Mouse (Mus musculus): Measurements from ENCODE around the gene Tbx10. TPM values are rescaled to one million over a fixed set of nuclear protein-coding genes. Genes with fewer than 3 reads are reported as not detected.
"Not testable (repeated sequence)": the region's sequence is repeated elsewhere in the genome, so short reads cannot be mapped to it uniquely, and the experiment has no call there.

The Tbx10 gene
- total RNA-seq, 2 experiments from 2014 or later: not detected

GRCm38 (mm10) chr19:3974608-3975007 is 17.9 kb upstream of the Tbx10 start:
- not testable (repeated sequence) for ATAC-seq (replicated peaks; ENCODE audit: poor library complexity)

GRCm38 (mm10) chr19:3975866-3976265 is 16.7 kb upstream of the Tbx10 start:
- ATAC-seq (replicated peaks; ENCODE audit: poor library complexity): no peak

DNA sequence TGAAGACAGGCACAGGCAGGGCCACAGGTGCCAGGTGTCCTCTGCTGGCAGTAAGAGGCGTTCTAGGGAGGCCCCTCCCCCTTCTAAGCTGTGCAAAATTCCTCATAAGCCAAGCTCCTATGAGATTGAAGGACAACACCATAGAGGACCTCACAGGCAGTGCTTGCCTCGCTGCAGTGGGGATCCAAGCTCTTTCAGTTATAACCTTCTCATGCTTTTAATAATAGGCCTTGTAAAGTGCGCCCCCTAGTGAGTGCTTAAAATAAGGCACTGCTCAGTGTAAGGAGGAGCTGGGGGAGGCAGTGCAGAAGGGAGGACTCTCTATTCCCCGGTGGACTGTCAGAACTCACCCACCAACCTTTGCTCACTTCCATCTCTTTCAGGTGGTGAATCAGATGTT is 12.2 kb upstream of the Tbx10 start:
- peak; percentile 82 for ATAC-seq (replicated peaks; ENCODE audit: poor library complexity)

GRCm38 (mm10) chr19:3980917-3981316 is 11.6 kb upstream of the Tbx10 start:
- no peak for ATAC-seq (replicated peaks; ENCODE audit: poor library complexity)

- no peak for ATAC-seq (replicated peaks; ENCODE audit: poor library complexity)
Measured at GRCm38 (mm10) chr19:3983527-3984200, 8.9 kb upstream of the Tbx10 start.

DNA sequence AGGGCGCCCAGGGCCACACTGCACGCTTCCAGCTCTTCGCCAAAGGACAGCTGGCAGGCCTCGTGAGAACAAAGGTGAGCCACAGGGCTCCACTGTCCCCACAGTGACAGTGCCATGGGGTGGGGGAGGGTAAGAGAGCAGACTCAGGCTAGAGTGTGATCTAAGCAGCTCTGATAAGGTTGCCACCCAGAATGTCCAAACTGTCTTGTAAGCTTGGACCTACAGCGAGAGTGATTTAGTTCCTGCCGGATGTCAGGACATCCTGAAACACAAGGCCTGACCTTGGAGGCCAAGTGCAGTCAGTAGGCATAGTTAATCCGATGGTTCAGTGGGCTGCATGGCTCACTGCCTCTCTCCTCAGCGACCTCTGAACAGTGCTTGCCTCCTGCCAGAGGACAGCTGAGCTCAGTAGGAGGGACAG is 7.3 kb upstream of the Tbx10 start:
- no peak for ATAC-seq (replicated peaks; ENCODE audit: poor library complexity)

DNA sequence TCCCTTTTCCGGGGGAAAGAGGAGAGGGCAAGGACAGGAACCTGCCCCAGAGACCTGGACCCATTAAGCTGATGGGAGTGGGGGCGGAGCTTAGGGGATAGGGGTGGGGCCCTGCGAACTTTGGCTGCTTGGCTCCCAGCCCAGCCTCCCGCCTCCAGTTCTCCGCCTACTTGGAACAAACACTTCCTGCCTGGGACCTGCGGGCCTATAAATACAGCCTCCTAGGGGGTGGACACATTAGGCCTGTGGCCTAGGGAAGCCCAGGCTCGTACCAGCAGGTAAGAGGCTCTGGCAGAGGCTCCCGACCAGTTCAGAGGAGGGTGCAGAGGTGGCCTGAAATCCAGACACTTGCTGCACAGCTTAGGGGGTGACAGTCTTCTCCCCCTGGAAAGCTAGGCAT is 6.2 kb upstream of the Tbx10 start, which contains the start of gene Acy3:
TSS of gene Acy3 (plus strand) at position 237 of the 400 bp plus-strand sequence.
- peak; percentile 82 for ATAC-seq (replicated peaks; ENCODE audit: poor library complexity)

DNA sequence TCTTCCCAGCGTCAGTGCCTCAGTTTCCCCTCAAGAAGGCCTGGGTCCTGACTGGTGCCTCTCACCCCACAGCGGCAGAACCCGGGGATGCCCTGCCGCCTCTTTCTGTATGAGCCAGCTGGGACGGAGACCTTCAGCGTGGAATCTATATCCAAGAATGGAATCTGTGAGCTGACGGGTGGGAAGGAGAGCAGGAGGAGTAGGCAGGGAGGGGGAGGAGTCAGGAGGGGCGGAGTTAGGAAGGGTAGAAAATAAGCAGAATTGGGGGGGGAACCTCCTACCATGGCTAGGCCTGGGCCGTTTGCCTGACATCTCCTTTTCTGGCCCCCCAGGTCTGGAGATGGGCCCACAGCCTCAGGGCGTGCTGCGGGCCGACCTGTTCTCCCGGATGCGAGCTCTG is 4.5 kb upstream of the Tbx10 start:
- no peak for ATAC-seq (replicated peaks; ENCODE audit: poor library complexity)

DNA sequence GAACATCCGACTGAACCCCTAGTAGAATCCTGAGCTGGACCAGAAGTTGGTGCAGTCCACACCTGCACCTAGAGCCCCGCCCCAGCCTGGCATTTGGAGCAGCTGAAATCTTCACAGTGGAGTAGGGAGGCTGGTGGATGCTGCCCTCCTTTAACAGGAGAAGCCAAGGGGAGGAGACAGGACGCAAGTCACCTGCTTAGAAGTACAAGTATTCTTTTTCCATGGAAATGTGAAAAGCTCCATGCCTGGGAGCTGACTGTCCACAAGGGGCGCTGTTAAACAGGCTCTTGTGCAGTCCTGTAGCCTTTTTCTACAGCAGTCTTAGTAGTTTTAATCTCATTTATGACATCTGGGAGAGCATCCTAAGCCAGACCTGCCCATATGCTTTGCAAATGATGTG is 3.8 kb upstream of the Tbx10 start:
- ATAC-seq (replicated peaks; ENCODE audit: poor library complexity): no peak

DNA sequence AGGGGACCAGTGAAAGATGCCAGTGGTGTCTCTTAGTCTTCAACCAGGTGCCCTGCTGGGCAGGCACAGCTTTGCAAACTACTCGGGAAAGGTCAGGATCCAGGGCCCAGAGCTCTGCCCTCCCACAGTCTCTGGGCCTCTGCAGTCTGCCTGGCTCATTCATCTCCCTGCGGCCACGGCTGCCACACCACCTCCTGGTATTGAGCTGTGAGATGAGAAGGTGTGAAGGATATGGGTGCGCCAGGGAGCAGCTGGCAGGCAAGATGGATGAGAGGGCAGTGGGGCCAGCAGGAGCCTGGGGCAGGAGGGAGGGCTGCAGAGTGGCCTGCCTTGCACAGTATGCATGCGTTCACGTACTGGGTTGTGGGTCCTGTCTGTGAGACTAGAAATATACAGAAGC is 1.7 kb upstream of the Tbx10 start:
- no peak for ATAC-seq (replicated peaks; ENCODE audit: poor library complexity)

- ATAC-seq (replicated peaks; ENCODE audit: poor library complexity): no peak
Measured at GRCm38 (mm10) chr19:3991562-3991961, 990 bp upstream of the Tbx10 start.

GRCm38 (mm10) chr19:3991966-3992365 is 586 bp upstream of the Tbx10 start:
- no peak for ATAC-seq (replicated peaks; ENCODE audit: poor library complexity)

DNA sequence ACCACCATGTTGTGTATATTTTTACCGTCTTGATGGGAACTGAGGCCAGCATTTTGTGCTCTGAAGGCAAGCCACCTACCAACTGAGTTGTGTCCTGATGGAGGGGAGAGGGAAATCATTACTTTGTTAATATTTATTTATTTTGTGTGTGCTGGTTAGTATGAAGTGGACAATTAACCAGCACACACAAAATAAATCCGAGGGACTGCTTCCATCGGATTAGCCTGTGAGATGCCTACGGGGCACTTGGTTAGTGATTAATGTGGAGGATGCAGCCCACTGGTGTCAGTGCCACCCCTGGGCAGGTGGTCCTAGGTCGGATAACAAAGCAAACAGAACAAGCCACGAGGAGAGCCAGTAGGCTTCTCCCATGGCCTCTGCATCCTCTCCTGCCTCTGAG is 2.4 kb downstream of the Tbx10 start:
- ATAC-seq (replicated peaks; ENCODE audit: poor library complexity): no peak

DNA sequence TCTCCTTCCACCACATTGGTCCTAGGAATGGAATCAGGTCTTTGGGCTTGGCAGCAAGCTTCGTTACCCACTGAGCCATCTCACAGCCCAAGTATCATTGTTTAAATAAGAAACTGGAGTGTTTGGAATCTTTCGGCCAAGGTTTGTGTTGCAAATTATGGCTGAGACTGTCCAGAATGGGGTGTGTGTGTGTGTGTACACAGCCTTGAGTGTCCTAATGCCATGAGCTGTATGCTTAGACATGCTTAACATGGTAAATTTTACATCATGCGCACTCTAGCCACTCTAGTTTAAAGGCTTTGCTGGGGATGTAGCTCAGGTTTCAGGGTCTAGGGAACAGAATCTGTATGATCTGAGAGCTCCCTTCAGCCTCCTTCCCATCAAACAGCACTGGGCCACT is 3.0 kb downstream of the Tbx10 start:
- no peak for ATAC-seq (replicated peaks; ENCODE audit: poor library complexity)

GRCm38 (mm10) chr19:3996106-3996505 is 3.6 kb downstream of the Tbx10 start:
- no peak for ATAC-seq (replicated peaks; ENCODE audit: poor library complexity)

- ATAC-seq (replicated peaks; ENCODE audit: poor library complexity): no peak
Measured at GRCm38 (mm10) chr19:3996747-3997146, 4.2 kb downstream of the Tbx10 start.

DNA sequence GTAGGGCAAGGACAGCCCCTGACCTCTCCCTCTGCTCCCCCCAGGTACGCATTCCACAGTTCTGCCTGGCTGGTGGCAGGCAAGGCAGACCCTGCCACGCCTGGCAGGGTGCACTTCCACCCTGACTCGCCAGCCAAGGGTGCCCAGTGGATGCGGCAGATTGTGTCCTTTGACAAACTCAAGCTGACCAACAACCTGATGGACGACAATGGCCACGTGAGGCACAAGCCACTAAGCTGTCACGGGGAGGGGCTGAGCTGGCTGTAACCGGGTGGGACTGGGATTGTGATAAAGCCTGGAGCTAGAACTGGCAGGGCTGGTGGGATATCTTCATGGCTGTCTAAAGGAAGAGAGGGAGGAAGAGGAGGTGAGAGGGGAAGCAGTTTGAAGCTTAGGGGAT is 4.7 kb downstream of the Tbx10 start:
- ATAC-seq (replicated peaks; ENCODE audit: poor library complexity): no peak

- ATAC-seq (replicated peaks; ENCODE audit: poor library complexity): no peak
Measured at GRCm38 (mm10) chr19:3998335-3998734, 5.8 kb downstream of the Tbx10 start.

DNA sequence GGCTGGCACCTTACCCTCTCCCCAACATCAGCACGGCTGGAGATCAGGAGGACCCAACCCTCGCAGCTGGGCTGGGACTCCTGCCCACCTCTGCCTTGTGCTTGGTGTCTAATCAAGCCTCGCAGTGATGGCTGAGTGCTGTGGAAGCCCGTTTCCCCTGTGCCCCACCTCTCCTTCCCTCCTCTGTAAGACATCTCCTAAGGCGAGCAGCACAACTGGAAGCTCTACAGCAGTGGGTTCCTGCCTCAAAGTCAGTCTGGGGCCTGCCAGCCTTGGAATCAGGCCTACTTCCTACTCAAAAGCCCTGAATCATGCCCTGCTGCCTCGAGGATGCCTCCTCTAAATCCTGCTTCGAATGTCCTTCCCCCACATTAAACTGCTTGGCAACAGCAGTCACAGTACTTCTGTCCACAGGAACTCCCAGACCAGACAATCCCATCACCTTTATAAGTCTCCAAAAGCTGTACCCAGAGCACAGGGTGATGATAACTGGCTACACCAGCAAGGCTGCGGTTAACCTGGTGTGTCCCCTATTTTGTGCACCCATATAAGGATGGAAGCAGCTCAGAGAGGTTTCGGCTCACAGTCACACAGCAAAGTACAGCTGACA is 6.7 kb downstream of the Tbx10 start:
- ATAC-seq (replicated peaks; ENCODE audit: poor library complexity): no peak

DNA sequence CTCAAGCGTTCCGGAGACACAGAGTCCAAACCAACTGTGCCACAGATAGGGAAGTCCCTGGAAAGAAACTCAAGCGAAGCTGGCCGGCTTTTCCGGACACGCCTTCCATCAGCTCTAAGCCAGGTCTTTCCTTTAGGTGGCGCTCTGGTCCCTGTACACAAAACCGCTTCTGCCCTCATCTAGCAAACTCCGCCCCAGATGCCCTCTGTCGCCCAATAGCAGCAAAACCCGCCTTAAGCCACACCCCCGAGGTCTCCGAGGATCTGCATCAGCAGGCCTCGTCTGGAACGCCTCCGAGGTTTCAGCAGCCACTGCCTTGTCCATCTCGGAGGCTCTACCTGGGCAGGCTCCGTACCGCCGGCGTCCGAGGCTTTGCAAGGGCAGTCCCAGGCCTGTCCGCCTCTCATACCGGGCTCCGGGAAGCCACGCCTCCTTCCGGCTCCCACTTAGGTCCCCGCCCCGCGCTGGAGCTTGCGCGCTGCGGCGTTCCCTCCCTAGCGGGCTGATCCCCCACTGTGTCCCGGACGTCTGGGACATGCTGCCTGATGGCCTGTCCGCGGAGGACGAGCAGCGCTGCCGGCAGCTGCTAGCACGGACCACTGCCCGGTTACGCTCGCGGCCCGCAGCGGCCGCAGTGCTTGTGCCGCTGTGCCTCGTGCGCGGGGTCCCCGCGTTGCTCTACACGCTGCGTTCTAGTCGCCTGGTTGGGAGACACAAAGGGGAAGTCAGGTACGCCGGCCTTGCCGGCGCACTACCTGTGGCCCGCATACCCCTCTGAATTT is 7.8 kb downstream of the Tbx10 start, which contains the start of the genes Nudt8 and Gm49405:
TSS of gene Nudt8 (plus strand) at position 462 of the 782 bp plus-strand sequence.
TSS of gene Gm49405 (plus strand) at position 508 of the 782 bp plus-strand sequence.
- ATAC-seq (replicated peaks; ENCODE audit: poor library complexity): peak; percentile 90

DNA sequence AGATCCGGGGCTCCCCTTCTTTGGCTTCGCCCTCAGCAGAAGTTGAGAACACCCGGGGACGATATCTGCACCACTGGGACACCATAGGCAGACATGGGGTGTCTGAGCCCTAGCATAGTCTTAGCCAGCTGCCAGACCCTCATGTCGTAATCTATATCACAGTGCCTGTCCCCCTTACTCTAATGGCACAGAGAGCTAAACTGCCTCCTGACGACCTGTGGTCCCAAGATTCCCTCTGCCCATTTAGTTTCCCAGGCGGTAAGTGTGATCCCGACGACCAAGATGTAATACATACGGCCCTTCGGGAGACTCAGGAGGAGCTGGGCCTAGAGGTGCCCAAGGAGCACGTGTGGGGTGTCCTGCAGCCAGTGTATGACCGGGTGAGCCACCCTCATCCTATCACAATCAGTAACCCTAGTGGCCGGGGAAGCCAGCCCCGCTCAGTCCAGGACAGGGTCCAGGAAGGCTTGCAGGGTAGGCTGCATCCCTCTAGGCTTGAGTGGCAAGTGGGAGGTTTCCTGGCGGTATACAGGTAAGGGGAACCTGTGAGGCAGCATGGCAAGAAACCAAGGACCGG is 8.5 kb downstream of the Tbx10 start:
- ATAC-seq (replicated peaks; ENCODE audit: poor library complexity): no peak
